Mouse (Mus musculus) limb, embryonic 14.5 days (tissue): ENCODE results near the gene Tex12. TPM values are rescaled to one million over a fixed set of nuclear protein-coding genes. Genes with fewer than 3 reads are reported as not detected.

Source experiments
- ATAC-seq: fragments of 200-750 bp; cut with Nextera tagmentation; 2 replicates; pipeline ENCODE4 v1.8.0; 2017; ENCODE audit warnings: low read depth, moderate number of reproducible peaks, moderate TSS enrichment; ENCODE audit not compliant: low FRiP score
- DNase-seq: peaks from one replicate; pipeline ENCODE4 v3.0.0-alpha.2; 2015; ENCODE audit warnings: low spot score
- H3K27ac ChIP-seq: fragments of 300-500 bp; sonication (generic); replicated peaks from 2 replicates; pipeline ENCODE4 v1.5.1; 2014; ENCODE audit warnings: low read depth, mild to moderate bottlenecking, low read length, moderate library complexity, mixed read lengths
- H3K27me3 ChIP-seq: fragments of 300-500 bp; sonication (generic); 2 replicates; pipeline ENCODE4 v1.6.1; 2014; ENCODE audit warnings: low read length, mixed read lengths; ENCODE audit not compliant: control insufficient read depth, insufficient read depth
- H3K36me3 ChIP-seq: fragments of 300-500 bp; sonication (generic); 2 replicates; pipeline ENCODE4 v1.6.1; 2014; ENCODE audit warnings: mild to moderate bottlenecking, low read length, moderate library complexity, mixed read lengths; ENCODE audit not compliant: control insufficient read depth, insufficient read depth
- H3K4me1 ChIP-seq: fragments of 300-500 bp; sonication (generic); 2 replicates; pipeline ENCODE4 v1.6.1; 2014; ENCODE audit warnings: antibody characterized with exemption, low read length, mixed read lengths; ENCODE audit not compliant: control insufficient read depth, insufficient read depth
- H3K4me2 ChIP-seq: fragments of 300-500 bp; sonication (generic); replicated peaks from 2 replicates; pipeline ENCODE4 v1.6.1; 2014; ENCODE audit warnings: low read depth, mild to moderate bottlenecking, low read length, moderate library complexity; ENCODE audit not compliant: severe bottlenecking
- H3K4me3 ChIP-seq: fragments of 300-500 bp; sonication (generic); replicated peaks from 2 replicates; pipeline ENCODE4 v1.5.1; 2014; ENCODE audit warnings: low read length
- H3K9ac ChIP-seq: fragments of 300-500 bp; sonication (generic); 2 replicates; pipeline ENCODE4 v1.6.1; 2014; ENCODE audit warnings: mild to moderate bottlenecking, low read depth, low read length, moderate library complexity; ENCODE audit not compliant: severe bottlenecking
- H3K9me3 ChIP-seq: fragments of 300-500 bp; sonication (generic); 2 replicates; pipeline ENCODE4 v1.6.1; 2016; ENCODE audit warnings: low read length; ENCODE audit not compliant: control insufficient read depth
- POLR2A ChIP-seq: fragments of 200-500 bp; IDR thresholded peaks from 2 replicates; pipeline ENCODE4 v1.8.0; 2012; ENCODE audit warnings: inconsistent platforms, mild to moderate bottlenecking, moderate library complexity, borderline replicate concordance; ENCODE audit not compliant: insufficient read depth, insufficient read length; ENCODE audit errors: extremely low read depth
- WGBS: fragments of 180-500 bp; shearing (Covaris S2); extraction: QIAGEN DNeasy Blood & Tissue Kit; methylation state at CpG from one replicate; pipeline ENCODE4 v1.1.7; 2014; 5-methylcytosine and 5-hydroxymethylcytosine counted together
- polyA plus RNA-seq, 2 experiments: library from polyadenylated mRNA; depleted of rRNA in 1 of 2; stranded (reverse) in 1 of 2; unstranded in 1 of 2; fragments of >200 nt; fragmentation: Nextera tagmentation in 1 of 2; extraction: Ambion mirVana in 1 of 2; gene quantifications; 2 replicates each; pipeline versions ENCODE4 v1.2.1 to v1.2.3; 2012 to 2014

The Tex12 gene
- polyA plus RNA-seq, 2 experiments, result not detected

GRCm38 (mm10) chr9:50524936-50525335 is 36.2 kb downstream of the Tex12 start:
- DNase-seq, result no peak
- Histone ChIP-seq H3K4me1 (peaks cover 4% of the 10 kb centered on the region), H3K27me3 (no peaks in the 10 kb centered on the region), H3K4me3 (no peak overlapping the region), H3K36me3 (no peaks in the 10 kb centered on the region), H3K27ac (no peak overlapping the region), H3K4me2 (no peak overlapping the region), H3K9me3 (no peaks in the 10 kb centered on the region), H3K9ac (no peak overlapping the region)
- WGBS, result 87% methylated on average over 5 of the region's 5 CpGs
- no peak for TF ChIP-seq POLR2A
- no peak for ATAC-seq

- Histone ChIP-seq H3K9me3 (no peaks in the 10 kb centered on the region), H3K9ac (no peak overlapping the region), H3K36me3 (no peaks in the 10 kb centered on the region), H3K27ac (no peak overlapping the region), H3K27me3 (no peaks in the 10 kb centered on the region), H3K4me3 (no peak overlapping the region), H3K4me2 (no peak overlapping the region), H3K4me1 (no peaks in the 10 kb centered on the region; the same call in 1 of the 2 replicates)
- 79% methylated on average over 5 of the region's 5 CpGs for WGBS
- DNase-seq (no peak), ATAC-seq (no peak)
- no peak for TF ChIP-seq POLR2A
Observed at GRCm38 (mm10) chr9:50522574-50522973, 38.6 kb downstream of the Tex12 start.

GRCm38 (mm10) chr9:50521562-50521961 is 39.6 kb downstream of the Tex12 start:
- no peaks in the 10 kb centered on the region for H3K36me3 ChIP-seq
- no peak for DNase-seq
- no peak overlapping the region for H3K4me2 ChIP-seq
- no peak for ATAC-seq
- WGBS, result 54% methylated on average over 2 of the region's 2 CpGs
- no peaks in the 10 kb centered on the region for H3K4me1 ChIP-seq
- TF ChIP-seq POLR2A, result no peak
- H3K9me3 ChIP-seq, result no peaks in the 10 kb centered on the region
- no peak overlapping the region for H3K27ac ChIP-seq
- no peaks in the 10 kb centered on the region for H3K27me3 ChIP-seq
- H3K4me3 ChIP-seq, result no peak overlapping the region
- no peak overlapping the region for H3K9ac ChIP-seq

- WGBS, result 83% methylated on average over 6 of the region's 6 CpGs
- Histone ChIP-seq H3K4me2 (no peak overlapping the region), H3K9me3 (no peaks in the 10 kb centered on the region), H3K36me3 (no peaks in the 10 kb centered on the region), H3K27me3 (no peaks in the 10 kb centered on the region), H3K27ac (no peak overlapping the region), H3K4me1 (no peaks in the 10 kb centered on the region), H3K4me3 (no peak overlapping the region), H3K9ac (no peak overlapping the region)
- no peak for ATAC-seq
- TF ChIP-seq POLR2A, result no peak
- no peak for DNase-seq
Observed at GRCm38 (mm10) chr9:50520748-50521147, 40.4 kb downstream of the Tex12 start.

- H3K4me3 ChIP-seq, result no peak overlapping the region
- DNase-seq (no peak), ATAC-seq (no peak)
- H3K27ac ChIP-seq, result no peak overlapping the region
- no peaks in the 10 kb centered on the region for H3K4me1 ChIP-seq
- H3K9me3 ChIP-seq, result no peaks in the 10 kb centered on the region
- H3K9ac ChIP-seq, result no peak overlapping the region
- H3K4me2 ChIP-seq, result no peak overlapping the region
- H3K27me3 ChIP-seq, result no peaks in the 10 kb centered on the region
- no peak for TF ChIP-seq POLR2A
- 15% methylated on average over 2 of the region's 2 CpGs for WGBS
- no peaks in the 10 kb centered on the region for H3K36me3 ChIP-seq
Observed at GRCm38 (mm10) chr9:50518781-50519180, 42.3 kb downstream of the Tex12 start.

DNA sequence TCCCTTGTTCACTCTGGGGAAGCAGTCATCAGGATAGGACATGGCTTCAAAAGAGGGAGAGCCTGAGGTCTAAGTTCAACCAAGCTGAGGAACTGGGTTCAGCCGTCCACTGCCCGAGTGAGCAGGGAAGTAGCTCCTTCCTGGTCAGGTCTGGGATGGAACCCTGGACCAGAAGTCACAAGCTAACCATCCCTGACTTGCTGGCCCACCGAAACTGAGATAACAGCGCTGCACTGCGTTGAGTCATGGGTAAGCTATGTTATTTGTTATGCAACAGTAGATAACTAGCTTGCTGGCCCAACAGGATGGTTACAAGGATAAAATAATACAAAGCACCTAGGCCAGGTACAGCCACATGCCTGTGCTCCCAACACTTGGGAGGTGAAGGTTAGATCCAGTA is 45.7 kb downstream of the Tex12 start:
- Histone ChIP-seq H3K4me1 (no peaks in the 10 kb centered on the region), H3K4me2 (no peak overlapping the region), H3K27ac (no peak overlapping the region), H3K27me3 (no peaks in the 10 kb centered on the region), H3K9me3 (no peaks in the 10 kb centered on the region), H3K9ac (no peak overlapping the region), H3K4me3 (no peak overlapping the region), H3K36me3 (no peaks in the 10 kb centered on the region)
- WGBS, result 87% methylated on average over 5 of the region's 5 CpGs
- ATAC-seq (no peak), DNase-seq (no peak)
- TF ChIP-seq POLR2A, result no peak
